Mouse (Mus musculus) hindbrain, embryonic 13.5 days (tissue): ENCODE results near the gene Ttc4. TPM values are rescaled to one million over a fixed set of nuclear protein-coding genes. Genes with fewer than 3 reads are reported as not detected.
A peak's percentile ranks its signal among the peaks of the same experiment; 100 is the strongest.

Source experiments
- ATAC-seq: fragments of 200-750 bp; cut with Nextera tagmentation; 2 replicates; pipeline ENCODE4 v1.8.0; 2017; ENCODE audit warnings: moderate TSS enrichment; ENCODE audit not compliant: low FRiP score
- H3K27ac ChIP-seq: fragments of 300-500 bp; sonication (generic); 2 replicates; pipeline ENCODE4 v1.5.1; 2015; ENCODE audit warnings: inconsistent platforms, mild to moderate bottlenecking, moderate library complexity
- H3K27me3 ChIP-seq: fragments of 300-500 bp; sonication (generic); 2 replicates; pipeline ENCODE4 v1.6.1; 2015; ENCODE audit warnings: mild to moderate bottlenecking, inconsistent platforms
- H3K36me3 ChIP-seq: fragments of 300-500 bp; sonication (generic); 2 replicates; pipeline ENCODE4 v1.6.1; 2015; ENCODE audit warnings: mild to moderate bottlenecking, inconsistent platforms
- H3K4me1 ChIP-seq: fragments of 300-500 bp; sonication (generic); replicated peaks from 2 replicates; pipeline ENCODE4 v1.6.1; 2015; ENCODE audit warnings: inconsistent platforms
- H3K4me2 ChIP-seq: fragments of 300-500 bp; sonication (generic); 2 replicates; pipeline ENCODE4 v1.6.1; 2015; ENCODE audit warnings: inconsistent platforms, mild to moderate bottlenecking, moderate library complexity
- H3K4me3 ChIP-seq: fragments of 300-500 bp; sonication (generic); 2 replicates; pipeline ENCODE4 v1.5.1; 2015; ENCODE audit warnings: mild to moderate bottlenecking, inconsistent platforms
- H3K9ac ChIP-seq: fragments of 300-500 bp; sonication (generic); 2 replicates; pipeline ENCODE4 v1.6.1; 2015; ENCODE audit warnings: mild to moderate bottlenecking, inconsistent platforms
- H3K9me3 ChIP-seq: fragments of 300-500 bp; sonication (generic); 2 replicates; pipeline ENCODE4 v1.6.1; 2016; ENCODE audit warnings: inconsistent platforms
- WGBS: fragments of 180-500 bp; shearing (Covaris S2); methylation state at CpG from one replicate; pipeline ENCODE4 v1.1.7; 2015; 5-methylcytosine and 5-hydroxymethylcytosine counted together
- polyA plus RNA-seq: library from polyadenylated mRNA; unstranded; fragments of >200 nt; fragmentation: Nextera tagmentation; extraction: Ambion mirVana; gene quantifications from 2 replicates; pipeline ENCODE4 v1.2.1, GENCODE M21; 2015

Ttc4 gene
- polyA plus RNA-seq, 1 experiment from 2014 or later: 112 TPM

GRCm38 (mm10) chr4:106645797-106646196 lies 32.9 kb downstream of the Ttc4 start:
- no peak overlapping the region for H3K4me2 ChIP-seq
- H3K4me3 ChIP-seq: no peak overlapping the region
- H3K9me3 ChIP-seq: no peaks in the 10 kb centered on the region
- no peaks in the 10 kb centered on the region for H3K36me3 ChIP-seq
- H3K4me1 ChIP-seq: peaks cover 8% of the 10 kb centered on the region
- 73% methylated on average over 5 of the region's 5 CpGs for WGBS
- H3K9ac ChIP-seq: no peak overlapping the region
- H3K27ac ChIP-seq: no peak overlapping the region
- H3K27me3 ChIP-seq: peaks cover 40% of the 10 kb centered on the region
- no peak for ATAC-seq

DNA sequence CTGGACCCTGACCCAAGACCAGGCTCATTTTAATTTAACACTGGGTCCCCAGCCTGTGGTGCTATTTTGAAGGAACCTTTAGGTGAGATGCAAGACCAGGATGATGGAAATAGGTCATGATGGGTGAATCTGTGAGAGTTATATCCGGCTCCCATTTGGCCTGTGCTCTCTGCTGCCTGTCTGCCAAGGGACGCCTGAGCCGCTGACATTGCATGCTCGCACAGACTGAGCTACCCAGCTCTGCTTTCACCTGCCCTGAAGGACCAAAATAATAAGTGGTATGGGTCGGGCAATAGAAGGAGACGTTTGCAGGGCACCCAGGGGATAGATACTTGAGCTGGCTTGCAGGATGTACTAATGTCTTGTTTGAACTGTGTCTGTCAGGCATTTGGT lies 34.5 kb downstream of the Ttc4 start:
- no peak overlapping the region for H3K27ac ChIP-seq
- peaks cover 40% of the 10 kb centered on the region for H3K27me3 ChIP-seq
- H3K4me3 ChIP-seq: no peak overlapping the region
- H3K4me1 ChIP-seq: peaks cover 8% of the 10 kb centered on the region
- H3K9me3 ChIP-seq: no peaks in the 10 kb centered on the region
- ATAC-seq: no peak
- H3K9ac ChIP-seq: no peak overlapping the region
- 78% methylated on average over 6 of the region's 6 CpGs for WGBS
- no peaks in the 10 kb centered on the region for H3K36me3 ChIP-seq
- H3K4me2 ChIP-seq: no peak overlapping the region

DNA sequence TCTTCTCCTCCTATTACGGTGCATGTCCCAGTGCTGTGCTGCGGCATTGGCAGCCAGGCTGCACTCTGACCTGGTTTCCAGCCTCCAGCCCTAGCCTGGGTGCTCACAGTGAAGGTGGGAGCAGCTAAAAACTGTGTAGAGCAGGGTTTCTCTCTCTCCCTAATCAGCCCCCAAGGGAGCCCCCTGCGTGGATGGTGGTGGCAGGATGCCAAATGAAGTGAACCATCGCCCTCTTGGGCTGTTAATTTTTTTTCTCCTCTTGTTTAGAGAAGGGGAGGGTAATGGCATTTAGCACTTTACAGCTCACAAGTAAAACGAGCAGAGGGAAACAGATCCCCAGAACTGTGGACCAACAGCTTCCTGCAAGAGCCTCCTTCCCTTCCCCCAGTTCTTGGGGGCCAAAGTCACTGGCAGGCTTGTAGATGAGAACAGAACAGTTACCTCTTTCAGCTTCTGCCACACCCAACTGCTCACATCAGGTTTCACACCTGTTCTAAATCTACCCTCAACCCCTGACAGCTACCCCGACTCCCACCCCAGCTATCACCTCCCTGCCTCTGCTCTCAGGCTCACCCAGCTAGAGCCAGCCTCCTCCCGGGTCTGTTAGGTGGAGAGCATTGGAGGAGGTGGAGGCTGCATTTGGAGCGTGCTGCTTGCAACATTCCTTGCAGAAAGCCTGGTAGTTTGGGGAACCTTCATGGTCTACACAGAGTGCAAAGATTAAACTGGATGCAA lies 35.1 kb downstream of the Ttc4 start:
- no peak overlapping the region for H3K27ac ChIP-seq
- peaks cover 38% of the 10 kb centered on the region for H3K27me3 ChIP-seq
- H3K9ac ChIP-seq: 0 out of 2 replicates have a peak overlapping the region, but pooled peaks have one; percentile 13
- H3K4me3 ChIP-seq: no peak overlapping the region
- no peaks in the 10 kb centered on the region for H3K36me3 ChIP-seq
- ATAC-seq: no peak
- peaks cover 8% of the 10 kb centered on the region for H3K4me1 ChIP-seq
- no peak overlapping the region for H3K4me2 ChIP-seq
- WGBS: 46% methylated on average over 8 of the region's 8 CpGs
- H3K9me3 ChIP-seq: no peaks in the 10 kb centered on the region

GRCm38 (mm10) chr4:106634086-106634479 lies 44.7 kb downstream of the Ttc4 start:
- WGBS: 38% methylated on average over 9 of the region's 9 CpGs
- no peaks in the 10 kb centered on the region for H3K9me3 ChIP-seq
- peak overlapping the region; percentile 35; the same call in 1 of the 2 replicates for H3K9ac ChIP-seq
- H3K4me3 ChIP-seq: no peak overlapping the region
- peak overlapping the region; percentile 21; the same call in 1 of the 2 replicates for H3K4me2 ChIP-seq
- H3K27me3 ChIP-seq: 0 out of 2 replicates have a peak, but pooled peaks cover 10% of the 10 kb centered on the region
- peak overlapping the region; percentile 84 for H3K27ac ChIP-seq
- no peak for ATAC-seq
- H3K36me3 ChIP-seq: no peaks in the 10 kb centered on the region
- peaks cover 50% of the 10 kb centered on the region for H3K4me1 ChIP-seq

DNA sequence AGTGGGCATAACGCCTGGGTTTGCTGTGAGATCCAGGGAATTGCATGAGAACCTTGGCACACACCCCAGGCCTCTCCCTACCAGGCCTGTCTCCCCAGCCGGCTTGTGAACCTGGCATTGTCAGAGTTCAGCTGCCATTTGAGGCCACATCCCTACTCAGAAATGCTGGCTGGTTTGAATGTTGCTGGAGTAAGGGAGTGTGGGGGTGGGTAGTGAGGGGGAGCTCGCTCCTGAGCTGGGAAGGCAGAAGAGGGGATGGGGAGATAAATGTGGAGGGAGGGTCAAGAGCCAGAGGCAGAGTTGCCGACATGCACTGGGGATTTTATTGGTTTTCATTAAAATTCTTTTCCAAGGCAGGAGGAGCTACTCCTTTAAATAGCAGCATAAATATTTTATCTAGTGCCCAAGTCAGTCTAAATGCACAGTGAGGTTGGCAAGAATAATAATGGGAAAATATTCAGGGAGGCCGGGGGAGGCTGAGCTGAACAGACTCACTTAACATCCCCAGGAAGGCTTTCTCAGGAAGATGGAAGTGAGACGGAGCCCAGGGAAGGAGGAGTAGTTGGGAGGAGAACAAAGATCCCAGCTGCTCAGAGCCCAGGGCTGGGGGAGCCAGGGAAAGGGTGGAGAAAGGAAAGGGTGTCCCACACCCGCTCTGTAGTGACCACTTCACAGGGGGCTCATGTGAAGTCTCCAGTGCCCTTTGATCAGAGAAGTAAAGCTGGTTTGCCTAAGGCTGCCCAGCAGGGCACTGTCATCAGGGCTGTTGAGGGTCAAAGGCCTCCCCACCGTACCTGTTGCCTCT lies 45.3 kb downstream of the Ttc4 start:
- no peaks in the 10 kb centered on the region for H3K36me3 ChIP-seq
- ATAC-seq: no peak
- peak overlapping the region; percentile 84 for H3K27ac ChIP-seq
- H3K4me3 ChIP-seq: no peak overlapping the region
- 0 out of 2 replicates have a peak, but pooled peaks cover 5% of the 10 kb centered on the region for H3K27me3 ChIP-seq
- peaks cover 50% of the 10 kb centered on the region for H3K4me1 ChIP-seq
- peak overlapping the region; percentile 35; the same call in 1 of the 2 replicates for H3K9ac ChIP-seq
- peak overlapping the region; percentile 21; the same call in 1 of the 2 replicates for H3K4me2 ChIP-seq
- no peaks in the 10 kb centered on the region for H3K9me3 ChIP-seq
- WGBS: 39% methylated on average over 8 of the region's 8 CpGs

DNA sequence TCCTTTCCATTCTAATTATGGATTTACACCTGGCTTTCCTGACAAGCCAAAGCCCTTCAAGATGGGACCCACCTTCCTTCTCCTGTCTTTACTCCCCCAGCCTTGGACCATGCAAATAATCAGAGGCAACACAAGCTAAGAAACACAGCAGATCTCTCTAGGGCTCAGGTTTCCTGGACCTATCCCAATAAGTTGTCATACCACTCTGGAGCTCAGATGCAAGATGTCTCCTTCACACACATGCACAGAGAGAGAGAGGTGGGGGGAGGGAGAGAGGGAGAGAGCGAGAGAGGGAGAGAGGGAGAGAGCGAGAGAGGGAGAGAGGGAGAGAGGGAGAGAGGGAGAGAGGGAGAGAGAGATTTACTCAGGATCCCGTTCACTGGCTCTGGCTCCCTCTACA lies 46.4 kb downstream of the Ttc4 start:
- Histone ChIP-seq H3K27me3 (0 out of 2 replicates have a peak, but pooled peaks cover 3% of the 10 kb centered on the region), H3K9me3 (no peaks in the 10 kb centered on the region), H3K4me2 (no peak overlapping the region), H3K4me1 (peaks cover 56% of the 10 kb centered on the region), H3K27ac (0 out of 2 replicates have a peak overlapping the region, but pooled peaks have one; percentile 84), H3K9ac (no peak overlapping the region), H3K4me3 (no peak overlapping the region), H3K36me3 (no peaks in the 10 kb centered on the region)
- WGBS: 67% methylated on average over 1 of the region's 3 CpGs
- ATAC-seq: no peak

DNA sequence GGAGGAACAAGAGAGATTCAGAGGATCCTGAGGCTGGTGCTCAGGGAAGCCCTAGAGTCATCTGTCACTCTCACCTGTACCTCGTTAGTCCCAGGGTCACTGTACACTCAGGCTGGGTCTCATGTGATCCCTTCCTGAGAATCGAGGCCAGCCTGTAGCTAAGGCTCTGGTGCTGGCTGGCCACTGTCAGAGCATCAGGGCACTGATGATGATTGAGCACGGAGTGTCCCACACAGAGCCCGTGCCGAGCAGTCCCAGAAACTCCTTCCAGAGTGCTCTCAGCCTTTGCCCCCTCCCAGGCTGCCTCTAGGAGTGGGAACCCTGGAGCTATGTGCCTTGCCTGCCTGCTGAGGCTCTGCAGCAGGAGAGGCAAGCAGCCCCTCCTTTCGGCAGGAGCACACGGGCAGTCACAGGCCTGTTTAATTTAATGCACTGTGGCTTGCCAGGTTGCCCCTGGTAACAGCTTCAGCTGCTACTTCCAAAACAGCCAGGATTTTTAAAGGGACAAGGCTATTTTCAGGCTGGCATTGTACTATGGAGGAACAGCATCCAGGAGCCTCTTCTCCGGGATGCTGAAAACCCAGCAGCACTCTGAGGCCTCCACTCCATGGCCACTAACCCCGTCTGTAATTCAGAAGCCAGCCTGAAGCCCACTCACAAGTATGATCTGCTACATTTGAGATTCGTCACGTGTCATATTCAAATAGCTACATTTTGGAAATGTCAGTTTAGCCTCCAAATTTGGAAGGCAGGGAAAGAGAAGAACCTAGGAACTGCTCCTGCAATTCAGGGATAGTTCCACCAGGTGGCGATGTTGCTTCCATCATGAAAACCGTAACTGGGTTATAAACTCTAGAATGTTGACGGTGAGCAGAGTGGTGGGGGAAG lies 48.2 kb downstream of the Ttc4 start:
- WGBS: 17% methylated on average over 14 of the region's 14 CpGs
- no peaks in the 10 kb centered on the region for H3K9me3 ChIP-seq
- 0 out of 2 replicates have a peak, but pooled peaks cover 7% of the 10 kb centered on the region for H3K27me3 ChIP-seq
- peaks cover 60% of the 10 kb centered on the region for H3K4me1 ChIP-seq
- no peaks in the 10 kb centered on the region for H3K36me3 ChIP-seq
- peak overlapping the region; percentile 86 for H3K27ac ChIP-seq
- peak overlapping the region; percentile 59 for H3K9ac ChIP-seq
- ATAC-seq: peak; percentile 80
- 0 out of 2 replicates have a peak overlapping the region, but pooled peaks have one; percentile 20 for H3K4me2 ChIP-seq
- no peak overlapping the region for H3K4me3 ChIP-seq

DNA sequence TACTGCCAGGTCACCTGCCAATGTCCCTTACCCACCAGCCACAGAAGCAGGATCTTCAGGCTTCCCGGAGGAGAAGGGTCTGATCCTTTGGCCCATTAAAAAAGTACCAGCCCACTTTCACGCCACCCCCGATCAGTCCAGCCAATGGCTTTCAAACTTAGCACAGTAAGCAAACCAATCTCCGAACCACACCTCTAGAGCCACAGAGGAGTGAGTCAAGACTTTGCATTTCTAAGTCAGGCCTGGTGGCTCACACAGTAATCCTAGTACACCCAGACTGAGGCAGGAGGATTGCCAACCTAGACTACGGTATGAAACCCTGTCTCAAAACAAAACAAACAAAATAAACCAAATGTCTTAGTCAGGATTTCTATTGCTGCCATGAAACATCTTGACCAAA lies 49.4 kb downstream of the Ttc4 start:
- H3K27me3 ChIP-seq: peaks cover 18% of the 10 kb centered on the region
- no peak overlapping the region for H3K4me2 ChIP-seq
- H3K27ac ChIP-seq: no peak overlapping the region
- ATAC-seq: no peak
- WGBS: 81% methylated on average over 5 of the region's 5 CpGs
- no peaks in the 10 kb centered on the region for H3K9me3 ChIP-seq
- H3K36me3 ChIP-seq: no peaks in the 10 kb centered on the region
- H3K9ac ChIP-seq: no peak overlapping the region
- H3K4me3 ChIP-seq: no peak overlapping the region
- peaks cover 54% of the 10 kb centered on the region for H3K4me1 ChIP-seq

- Histone ChIP-seq H3K36me3 (no peaks in the 10 kb centered on the region), H3K4me1 (peaks cover 48% of the 10 kb centered on the region), H3K4me2 (no peak overlapping the region), H3K9ac (no peak overlapping the region), H3K27ac (no peak overlapping the region), H3K4me3 (no peak overlapping the region), H3K27me3 (peaks cover 22% of the 10 kb centered on the region), H3K9me3 (no peaks in the 10 kb centered on the region)
- ATAC-seq: no peak
- 69% methylated on average over 9 of the region's 9 CpGs for WGBS
Observed at GRCm38 (mm10) chr4:106628650-106629360, 49.9 kb downstream of the Ttc4 start.

GRCm38 (mm10) chr4:106627809-106628208 lies 50.9 kb downstream of the Ttc4 start:
- no peak overlapping the region for H3K4me2 ChIP-seq
- H3K9ac ChIP-seq: 0 out of 2 replicates have a peak overlapping the region, but pooled peaks have one; percentile 8
- whole genome bisulfite sequencing: 73% methylated on average over 5 of the region's 5 CpGs
- peaks cover 40% of the 10 kb centered on the region for H3K4me1 ChIP-seq
- H3K36me3 ChIP-seq: no peaks in the 10 kb centered on the region
- H3K27ac ChIP-seq: no peak overlapping the region
- no peak overlapping the region for H3K4me3 ChIP-seq
- H3K9me3 ChIP-seq: no peaks in the 10 kb centered on the region
- H3K27me3 ChIP-seq: peaks cover 32% of the 10 kb centered on the region
- ATAC-seq: no peak

GRCm38 (mm10) chr4:106624271-106624670 lies 54.5 kb downstream of the Ttc4 start:
- 90% methylated on average over 10 of the region's 10 CpGs for WGBS
- no peak overlapping the region for H3K4me3 ChIP-seq
- no peak overlapping the region for H3K9ac ChIP-seq
- peaks cover 55% of the 10 kb centered on the region for H3K27me3 ChIP-seq
- ATAC-seq: no peak
- no peak overlapping the region for H3K27ac ChIP-seq
- no peak overlapping the region for H3K4me2 ChIP-seq
- H3K9me3 ChIP-seq: no peaks in the 10 kb centered on the region
- no peaks in the 10 kb centered on the region for H3K36me3 ChIP-seq
- peaks cover 19% of the 10 kb centered on the region for H3K4me1 ChIP-seq
